Mouse (Mus musculus): ENCODE measurements around the gene Mip. TPM values are rescaled to one million over a fixed set of nuclear protein-coding genes. Genes with fewer than 3 reads are reported as not detected.

The Mip gene
- total and polyA plus RNA-seq, 3 experiments = not detected

- TF ChIP-seq MAZ (IDR thresholded peaks at IDR 0.05; ENCODE audit: low read depth, low read length) (no peak), MYC (IDR thresholded peaks at IDR 0.05; ENCODE audit: low read depth, low read length) (0 out of 2 replicates have a peak, but pooled peaks have one; percentile 40), MAFK (IDR thresholded peaks at IDR 0.05; ENCODE audit: insufficient replicate concordance, low read length) (no peak), EP300 (IDR thresholded peaks at IDR 0.05; ENCODE audit: low read length) (no peak), PAX5 (IDR thresholded peaks at IDR 0.05; ENCODE audit: low read length) (no peak), ZKSCAN1 (IDR thresholded peaks at IDR 0.05; ENCODE audit: borderline replicate concordance, low read depth, low read length) (no peak), NRF1 (IDR thresholded peaks at IDR 0.05; ENCODE audit: low read depth, low read length) (no peak), ELF1 (IDR thresholded peaks at IDR 0.05; ENCODE audit: low read depth, low read length) (no peak; the same call in 1 of the 2 replicates), USF1 (IDR thresholded peaks at IDR 0.05; ENCODE audit: low read depth, low read length) (no peak), HCFC1 (IDR thresholded peaks at IDR 0.05; ENCODE audit: low read depth, low read length) (no peak), GABPA (IDR thresholded peaks at IDR 0.05; ENCODE audit: insufficient replicate concordance, low read depth, low read length) (no peak), JUND (conservative IDR thresholded peaks at IDR 0.05; ENCODE audit: low read depth, low read length) (0 out of 2 replicates have a peak, but pooled peaks have one; percentile 32), UBTF (IDR thresholded peaks at IDR 0.05; ENCODE audit: low read depth, low read length) (no peak), TBP (conservative IDR thresholded peaks at IDR 0.05; ENCODE audit: low read depth, low read length) (no peak), POLR2AphosphoS2 (IDR thresholded peaks at IDR 0.05; ENCODE audit: low read depth, low read length) (no peak), JUN (IDR thresholded peaks at IDR 0.05; ENCODE audit: insufficient read depth, low read depth, low read length) (no peak), BHLHE40 (IDR thresholded peaks at IDR 0.05; ENCODE audit: low read depth, low read length) (no peak), NELFE (IDR thresholded peaks at IDR 0.05; ENCODE audit: low read depth, low read length) (peak; percentile 48; the same call in 1 of the 2 replicates), ZNF384 (IDR thresholded peaks at IDR 0.05; ENCODE audit: low read depth, low read length) (no peak)
Observed at GRCm38 (mm10) chr10:128185959-128186358, 39.7 kb upstream of the Mip start (continued).

DNA sequence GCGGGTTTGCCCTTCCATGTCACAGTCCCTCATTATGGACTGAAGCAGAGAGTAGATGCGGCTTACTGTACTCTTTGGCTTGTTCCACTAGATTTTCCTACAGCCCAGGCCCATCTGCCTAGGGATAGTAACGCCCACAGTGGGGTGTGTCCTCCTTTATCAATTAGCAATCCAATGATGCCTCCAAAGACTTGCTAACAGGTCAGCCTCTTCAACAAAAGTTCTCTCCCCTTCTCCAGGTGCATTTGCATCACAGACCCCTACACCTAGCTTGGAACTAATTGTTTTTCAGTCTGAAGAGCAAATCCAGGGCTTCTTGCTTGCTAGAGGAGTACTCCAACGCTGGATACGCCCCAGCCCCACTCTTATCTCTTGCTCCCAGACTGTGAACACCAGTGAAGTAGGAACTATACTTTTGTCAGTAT lies 38.4 kb upstream of the Mip start:
- H3K27ac ChIP-seq (ENCODE audit: insufficient read depth, low read depth) = no peak overlapping the region
- no peak overlapping the region for H3K9ac ChIP-seq (ENCODE audit: insufficient read depth, low read depth)
- H3K4me3 ChIP-seq (replicated peaks in 1 of 3; ENCODE audit: low read depth in 2 of 3, low read length in 2 of 3, poor library complexity in 1 of 3) = no peak overlapping the region
- no peaks in the 10 kb centered on the region for H3K9me3 ChIP-seq (replicated peaks; ENCODE audit: low read length)
- H3K79me2 ChIP-seq (replicated peaks; ENCODE audit: control insufficient read depth, extremely low read depth, insufficient read depth, poor library complexity, severe bottlenecking) = no peaks in the 10 kb centered on the region
- TF ChIP-seq PAX5 (IDR thresholded peaks at IDR 0.05; ENCODE audit: low read length) = no peak
- TF ChIP-seq E2F4 (IDR thresholded peaks at IDR 0.05; ENCODE audit: insufficient replicate concordance, low read depth, low read length) = no peak
- TF ChIP-seq BHLHE40 (IDR thresholded peaks at IDR 0.05; ENCODE audit: low read depth, low read length) = no peak
- TF ChIP-seq RCOR1 (conservative IDR thresholded peaks at IDR 0.05; ENCODE audit: low read depth, low read length) = no peak
- TF ChIP-seq POLR2AphosphoS2 (IDR thresholded peaks at IDR 0.05; ENCODE audit: low read depth, low read length) = no peak
- TF ChIP-seq MEF2A (IDR thresholded peaks at IDR 0.05; ENCODE audit: borderline replicate concordance, low read depth, low read length) = no peak
- no peak for TF ChIP-seq JUND (conservative IDR thresholded peaks at IDR 0.05; ENCODE audit: low read depth, low read length)
- TF ChIP-seq ETS1 (conservative IDR thresholded peaks at IDR 0.05; ENCODE audit: low read depth, low read length) = no peak
- no peak for TF ChIP-seq ZKSCAN1 (IDR thresholded peaks at IDR 0.05; ENCODE audit: borderline replicate concordance, low read depth, low read length)
- no peak for TF ChIP-seq HCFC1 (IDR thresholded peaks at IDR 0.05; ENCODE audit: low read depth, low read length)
- no peak for TF ChIP-seq UBTF (IDR thresholded peaks at IDR 0.05; ENCODE audit: low read depth, low read length)
- no peak for TF ChIP-seq EP300 (IDR thresholded peaks at IDR 0.05; ENCODE audit: low read length)
- TF ChIP-seq CHD2 (IDR thresholded peaks at IDR 0.05; ENCODE audit: low read length) = no peak
- no peak for TF ChIP-seq CHD1 (IDR thresholded peaks at IDR 0.05; ENCODE audit: low read depth, low read length)
- no peak for TF ChIP-seq TCF12 (IDR thresholded peaks at IDR 0.05; ENCODE audit: low read depth, low read length)
- TF ChIP-seq CTCF (conservative IDR thresholded peaks at IDR 0.05 in 1 of 2, IDR thresholded peaks at IDR 0.05 in 1 of 2; ENCODE audit: low read depth in 2 of 2, low read length in 2 of 2) = no peak
- DNase-seq (ENCODE audit: extremely low read depth) = no peak
- H3K27me3 ChIP-seq (replicated peaks) = no peaks in the 10 kb centered on the region
- H3K36me3 ChIP-seq (replicated peaks in 1 of 2; ENCODE audit: control insufficient read depth in 1 of 2, insufficient read depth in 1 of 2, low read length in 1 of 2) = no peaks in the 10 kb centered on the region
- peaks cover 4 to 15% of the 10 kb centered on the region in 2 experiments; a peak in 2 of 4 replicates for H3K4me1 ChIP-seq (ENCODE audit: control insufficient read depth in 1 of 2, insufficient read depth in 2 of 2)
- no peak overlapping the region for H3K4me2 ChIP-seq (ENCODE audit: insufficient read depth, low read depth, poor library complexity, severe bottlenecking)
- dilution Hi-C loops (cut with MboI; ENCODE audit: extremely low pct_ligation_motif_present, extremely low pct_unique_long_range_greater_than_20kb, low sequenced_read_pairs) = no loop called here
- in situ Hi-C loops (cut with MboI; ENCODE audit: low pct_ligation_motif_present, low pct_unique_long_range_greater_than_20kb, low sequenced_read_pairs) = loop anchor here (5.0 to 25.0 kb wide), 2 partner anchors 40 to 250 kb away; no protein-coding TSS in a partner anchor
